Mouse (Mus musculus): ENCODE data around the gene Pard3.

Pard3 gene

GRCm38 (mm10) chr8:127440834-127441485, 377.3 kb downstream of the Pard3 start:
- DNase-seq = peak; percentile 93

- DNase-seq = no peak
These were observed 383.7 kb downstream of the Pard3 start for GRCm38 (mm10) chr8:127447401-127447800.

- DNase-seq = no peak
These were observed 385.6 kb downstream of the Pard3 start for GRCm38 (mm10) chr8:127449066-127449840.

GRCm38 (mm10) chr8:127450954-127451668, 387.4 kb downstream of the Pard3 start:
- DNase-seq = no peak

- DNase-seq = no peak
These were observed 388.7 kb downstream of the Pard3 start for GRCm38 (mm10) chr8:127452364-127452763.

GRCm38 (mm10) chr8:127457901-127458300, 394.2 kb downstream of the Pard3 start:
- no peak for DNase-seq

GRCm38 (mm10) chr8:127461173-127461572, 397.5 kb downstream of the Pard3 start:
- DNase-seq = no peak

- DNase-seq = no peak
These were observed 398.8 kb downstream of the Pard3 start for GRCm38 (mm10) chr8:127462378-127462935.

GRCm38 (mm10) chr8:127464300-127464699, 400.6 kb downstream of the Pard3 start:
- DNase-seq = no peak

GRCm38 (mm10) chr8:127472204-127472603, 408.5 kb downstream of the Pard3 start:
- no peak for DNase-seq

GRCm38 (mm10) chr8:127480003-127480402, 416.3 kb downstream of the Pard3 start:
- peak; percentile 16 for DNase-seq

GRCm38 (mm10) chr8:127485618-127486017, 421.9 kb downstream of the Pard3 start:
- DNase-seq = no peak

- DNase-seq = no peak
These were observed 428.3 kb downstream of the Pard3 start for GRCm38 (mm10) chr8:127491963-127492362.

- DNase-seq = peak; percentile 35
These were observed 431.6 kb downstream of the Pard3 start for GRCm38 (mm10) chr8:127495226-127495780.

GRCm38 (mm10) chr8:127498997-127499719, 435.5 kb downstream of the Pard3 start:
- no peak for DNase-seq

- no peak for DNase-seq
These were observed 436.0 kb downstream of the Pard3 start for GRCm38 (mm10) chr8:127499720-127500114.

GRCm38 (mm10) chr8:127500206-127500605, 436.5 kb downstream of the Pard3 start:
- DNase-seq = peak; percentile 22

GRCm38 (mm10) chr8:127501756-127502155, 438.1 kb downstream of the Pard3 start:
- DNase-seq = no peak

GRCm38 (mm10) chr8:127505286-127505685, 441.6 kb downstream of the Pard3 start:
- peak; percentile 44 for DNase-seq

- DNase-seq = no peak
These were observed 442.6 kb downstream of the Pard3 start for GRCm38 (mm10) chr8:127506336-127506735.

- DNase-seq = no peak
These were observed 447.6 kb downstream of the Pard3 start for GRCm38 (mm10) chr8:127511341-127511740.

- no peak for DNase-seq
These were observed 448.4 kb downstream of the Pard3 start for GRCm38 (mm10) chr8:127512001-127512573.

Data from lung, postnatal 36 days (tissue).